Mouse (Mus musculus): ENCODE results near the gene Tnni3k. TPM values are rescaled to one million over a fixed set of nuclear protein-coding genes. Genes with fewer than 3 reads are reported as not detected.

The Tnni3k gene
- polyA plus RNA-seq, 1 experiment, result 0.05 TPM

GRCm38 (mm10) chr3:154758089-154758488 is 297.1 kb downstream of the Tnni3k start:
- TF ChIP-seq CTCF (IDR thresholded peaks at IDR 0.05; ENCODE audit: borderline replicate concordance, extremely low read depth, insufficient read depth, insufficient read length) (no peak), POLR2A (IDR thresholded peaks at IDR 0.05; ENCODE audit: borderline replicate concordance, extremely low read depth, insufficient read depth, insufficient read length, poor library complexity, severe bottlenecking) (no peak)
- DNase-seq (ENCODE audit: low read depth), result peak; percentile 72

- DNase-seq (ENCODE audit: low read depth), result no peak
- TF ChIP-seq POLR2A (IDR thresholded peaks at IDR 0.05; ENCODE audit: borderline replicate concordance, extremely low read depth, insufficient read depth, insufficient read length, poor library complexity, severe bottlenecking) (no peak), CTCF (IDR thresholded peaks at IDR 0.05; ENCODE audit: borderline replicate concordance, extremely low read depth, insufficient read depth, insufficient read length) (no peak)
These were observed 300.0 kb downstream of the Tnni3k start for GRCm38 (mm10) chr3:154755225-154755624.

- TF ChIP-seq POLR2A (IDR thresholded peaks at IDR 0.05; ENCODE audit: borderline replicate concordance, extremely low read depth, insufficient read depth, insufficient read length, poor library complexity, severe bottlenecking), result no peak
- no peak for TF ChIP-seq CTCF (IDR thresholded peaks at IDR 0.05; ENCODE audit: borderline replicate concordance, extremely low read depth, insufficient read depth, insufficient read length)
- no peak for DNase-seq (ENCODE audit: low read depth)
These were observed 300.7 kb downstream of the Tnni3k start for GRCm38 (mm10) chr3:154754505-154754904.

GRCm38 (mm10) chr3:154744317-154744716 is 310.9 kb downstream of the Tnni3k start:
- DNase-seq (ENCODE audit: low read depth), result no peak
- TF ChIP-seq POLR2A (IDR thresholded peaks at IDR 0.05; ENCODE audit: borderline replicate concordance, extremely low read depth, insufficient read depth, insufficient read length, poor library complexity, severe bottlenecking), result no peak
- no peak for TF ChIP-seq CTCF (IDR thresholded peaks at IDR 0.05; ENCODE audit: borderline replicate concordance, extremely low read depth, insufficient read depth, insufficient read length)

GRCm38 (mm10) chr3:154742927-154743326 is 312.3 kb downstream of the Tnni3k start:
- peak; percentile 62 for DNase-seq (ENCODE audit: low read depth)
- TF ChIP-seq POLR2A (IDR thresholded peaks at IDR 0.05; ENCODE audit: borderline replicate concordance, extremely low read depth, insufficient read depth, insufficient read length, poor library complexity, severe bottlenecking) (no peak), CTCF (IDR thresholded peaks at IDR 0.05; ENCODE audit: borderline replicate concordance, extremely low read depth, insufficient read depth, insufficient read length) (no peak)

- no peak for DNase-seq (ENCODE audit: low read depth)
- TF ChIP-seq POLR2A (IDR thresholded peaks at IDR 0.05; ENCODE audit: borderline replicate concordance, extremely low read depth, insufficient read depth, insufficient read length, poor library complexity, severe bottlenecking) (no peak), CTCF (IDR thresholded peaks at IDR 0.05; ENCODE audit: borderline replicate concordance, extremely low read depth, insufficient read depth, insufficient read length) (no peak)
These were observed 313.7 kb downstream of the Tnni3k start for GRCm38 (mm10) chr3:154741496-154741895.

Other genes with a start within 250 kb of the Tnni3k start
- 16.6 and 19.8 TPM in 2 replicates for gene Fpgt, start 38.0 kb upstream of the Tnni3k start, polyA plus RNA-seq (2012; rRNA removed)
- gene Lrriq3, start 38.0 kb upstream of the Tnni3k start, polyA plus RNA-seq (2012; rRNA removed), result 0.39 and 0.51 TPM in 2 replicates

Measured in brain, embryonic 14.5 days (tissue).